Mouse (Mus musculus): ENCODE results near the gene Gm17349.

DNA sequence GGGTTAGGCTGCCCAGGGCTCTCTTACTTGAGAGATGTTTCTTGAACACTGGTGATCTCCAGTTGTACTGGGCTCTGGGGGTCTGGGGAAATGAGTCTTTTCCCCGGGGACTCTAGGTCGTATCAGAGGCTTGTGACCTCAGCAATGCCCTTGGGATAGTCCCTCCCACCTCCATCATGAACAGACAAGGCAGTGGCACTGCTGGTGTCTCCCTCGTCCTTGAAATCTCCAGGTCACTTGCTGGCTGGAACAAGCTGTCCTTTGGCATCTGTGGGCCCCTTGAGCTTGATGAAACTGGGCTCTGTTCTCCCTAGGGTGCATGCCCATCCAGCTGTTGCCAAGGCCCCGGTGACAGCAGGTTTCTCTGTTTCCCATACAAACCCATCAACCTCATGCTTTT lies 8.9 kb upstream of the Gm17349 start:
- TF ChIP-seq POLR2A (IDR thresholded peaks at IDR 0.05; ENCODE audit: insufficient read depth, low read depth, low read length) = no peak
- TF ChIP-seq CTCF (IDR thresholded peaks at IDR 0.05; ENCODE audit: insufficient read depth, low read depth, low read length) = no peak
